Mouse (Mus musculus) erythroblast, embryonic 14.5 days (primary cell): ENCODE data around the gene Hspa12b.

Experiments
- GATA1 ChIP-seq: IDR thresholded peaks from 2 replicates; pipeline ENCODE4 v1.6.1; 2012; ENCODE audit warnings: low read length, inconsistent platforms, mixed read lengths
- TAL1 ChIP-seq: IDR thresholded peaks from 3 replicates; pipeline ENCODE4 v1.6.1; 2012; ENCODE audit warnings: low read length, inconsistent platforms, mixed read lengths

GRCm38 (mm10) chr2:131190344-131191004 is 63.4 kb downstream of the Hspa12b start:
- TF ChIP-seq GATA1: no peak
- no peak for TF ChIP-seq TAL1
